Mouse (Mus musculus): ENCODE data around the gene Zfp36l2.

Zfp36l2 gene

GRCm38 (mm10) chr17:84136669-84137392 is 50.9 kb downstream of the Zfp36l2 start:
- no peak for DNase-seq (ENCODE audit: low read depth in 2 of 2, low spot score in 2 of 2)

- DNase-seq (ENCODE audit: low read depth in 2 of 2, low spot score in 2 of 2) = no peak
Measured at GRCm38 (mm10) chr17:84136217-84136616, 51.5 kb downstream of the Zfp36l2 start.

GRCm38 (mm10) chr17:84135243-84135642 is 52.5 kb downstream of the Zfp36l2 start:
- DNase-seq (ENCODE audit: low read depth in 2 of 2, low spot score in 2 of 2) = no peak

Measured in CD8-positive naive resting alpha-beta T cell, adult 2 months (primary cell).